Mouse (Mus musculus): ENCODE measurements around the gene Appbp2.

Gene Appbp2

GRCm38 (mm10) chr11:85223248-85223647 is 11.7 kb downstream of the Appbp2 start:
- in situ Hi-C loops (cut with MboI), result no loop called here

- in situ Hi-C loops (cut with MboI), result no loop called here
Observed at GRCm38 (mm10) chr11:85222561-85222960, 12.4 kb downstream of the Appbp2 start.

- in situ Hi-C loops (cut with MboI), result no loop called here
Observed at GRCm38 (mm10) chr11:85219014-85219413, 15.9 kb downstream of the Appbp2 start.

GRCm38 (mm10) chr11:85214679-85215078 is 20.3 kb downstream of the Appbp2 start:
- in situ Hi-C loops (cut with MboI), result no loop called here

GRCm38 (mm10) chr11:85213215-85213614 is 21.7 kb downstream of the Appbp2 start:
- in situ Hi-C loops (cut with MboI), result no loop called here

- in situ Hi-C loops (cut with MboI), result no loop called here
Observed at GRCm38 (mm10) chr11:85211151-85211550, 23.8 kb downstream of the Appbp2 start.

GRCm38 (mm10) chr11:85206231-85206630 is 28.7 kb downstream of the Appbp2 start:
- in situ Hi-C loops (cut with MboI), result no loop called here

GRCm38 (mm10) chr11:85198906-85199305 is 36.0 kb downstream of the Appbp2 start:
- in situ Hi-C loops (cut with MboI), result no loop called here

GRCm38 (mm10) chr11:85196046-85196445 is 38.9 kb downstream of the Appbp2 start:
- in situ Hi-C loops (cut with MboI), result no loop called here

- in situ Hi-C loops (cut with MboI), result no loop called here
Observed at GRCm38 (mm10) chr11:85194206-85194605, 40.7 kb downstream of the Appbp2 start.

- in situ Hi-C loops (cut with MboI), result no loop called here
Observed at GRCm38 (mm10) chr11:85190741-85191140, 44.2 kb downstream of the Appbp2 start.

- in situ Hi-C loops (cut with MboI), result no loop called here
Observed at GRCm38 (mm10) chr11:85189110-85189509, 45.8 kb downstream of the Appbp2 start.

- in situ Hi-C loops (cut with MboI), result no loop called here
Observed at GRCm38 (mm10) chr11:85184839-85185238, 50.1 kb downstream of the Appbp2 start.

GRCm38 (mm10) chr11:85184082-85184481 is 50.8 kb downstream of the Appbp2 start:
- in situ Hi-C loops (cut with MboI), result no loop called here

- in situ Hi-C loops (cut with MboI), result no loop called here
Observed at GRCm38 (mm10) chr11:85183284-85183779, 51.6 kb downstream of the Appbp2 start.

- in situ Hi-C loops (cut with MboI), result no loop called here
Observed at GRCm38 (mm10) chr11:85182617-85183283, 52.2 kb downstream of the Appbp2 start.

GRCm38 (mm10) chr11:85178413-85178812 is 56.5 kb downstream of the Appbp2 start:
- in situ Hi-C loops (cut with MboI), result loop anchor here (10.0 kb wide), 1 partner anchor 86 kb away; no protein-coding TSS in a partner anchor

- in situ Hi-C loops (cut with MboI), result loop anchor here (10.0 kb wide), 1 partner anchor 87 kb away; no protein-coding TSS in a partner anchor
Observed at GRCm38 (mm10) chr11:85177761-85178160, 57.2 kb downstream of the Appbp2 start.

GRCm38 (mm10) chr11:85175941-85176340 is 59.0 kb downstream of the Appbp2 start:
- in situ Hi-C loops (cut with MboI), result loop anchor here (10.0 kb wide), 1 partner anchor 89 kb away; no protein-coding TSS in a partner anchor

GRCm38 (mm10) chr11:85170833-85171232 is 64.1 kb downstream of the Appbp2 start:
- in situ Hi-C loops (cut with MboI), result loop anchor here (10.0 kb wide), 1 partner anchor 94 kb away; no protein-coding TSS in a partner anchor

- in situ Hi-C loops (cut with MboI), result loop anchor here (10.0 kb wide), 1 partner anchor 95 kb away; no protein-coding TSS in a partner anchor
Observed at GRCm38 (mm10) chr11:85170058-85170740, 64.7 kb downstream of the Appbp2 start, which contains the start of gene 1700125H20Rik. 1700125H20Rik (plus strand) TSS chr11:85170404.

GRCm38 (mm10) chr11:85167503-85167902 is 67.4 kb downstream of the Appbp2 start:
- in situ Hi-C loops (cut with MboI), result no loop called here

GRCm38 (mm10) chr11:85164371-85164770 is 70.6 kb downstream of the Appbp2 start:
- in situ Hi-C loops (cut with MboI), result no loop called here
